Mouse (Mus musculus) heart, embryonic 15.5 days (tissue): ENCODE measurements around the gene Ticam1. TPM values are rescaled to one million over a fixed set of nuclear protein-coding genes. Genes with fewer than 3 reads are reported as not detected.
A peak's percentile ranks its signal among the peaks of the same experiment; 100 is the strongest.

ENCODE experiments used
- ATAC-seq: fragments of 200-750 bp; cut with Nextera tagmentation; replicated peaks from 2 replicates; pipeline ENCODE4 v1.8.0; 2017; ENCODE audit warnings: low read depth, moderate TSS enrichment; ENCODE audit not compliant: insufficient number of reproducible peaks, insufficient read depth, low FRiP score
- H3K27ac ChIP-seq: fragments of 300-500 bp; sonication (generic); 2 replicates; pipeline ENCODE4 v1.5.1; 2015; ENCODE audit warnings: mild to moderate bottlenecking, inconsistent platforms
- H3K27me3 ChIP-seq: fragments of 300-500 bp; sonication (generic); 2 replicates; pipeline ENCODE4 v1.6.1; 2015; ENCODE audit warnings: inconsistent platforms
- H3K36me3 ChIP-seq: fragments of 300-500 bp; sonication (generic); 2 replicates; pipeline ENCODE4 v1.6.1; 2015; ENCODE audit warnings: mild to moderate bottlenecking, inconsistent platforms
- H3K4me1 ChIP-seq: fragments of 300-500 bp; sonication (generic); replicated peaks from 2 replicates; pipeline ENCODE4 v1.6.1; 2015; ENCODE audit warnings: inconsistent platforms
- H3K4me2 ChIP-seq: fragments of 300-500 bp; sonication (generic); 2 replicates; pipeline ENCODE4 v1.6.1; 2015; ENCODE audit warnings: inconsistent platforms, mild to moderate bottlenecking, moderate library complexity
- H3K4me3 ChIP-seq: fragments of 300-500 bp; sonication (generic); 2 replicates; pipeline ENCODE4 v1.5.1; 2015; ENCODE audit warnings: mild to moderate bottlenecking, inconsistent platforms
- H3K9ac ChIP-seq: fragments of 300-500 bp; sonication (generic); 2 replicates; pipeline ENCODE4 v1.6.1; 2015; ENCODE audit warnings: mild to moderate bottlenecking, inconsistent platforms
- H3K9me3 ChIP-seq: fragments of 300-500 bp; sonication (generic); replicated peaks from 2 replicates; pipeline ENCODE4 v1.6.1; 2016; ENCODE audit warnings: inconsistent platforms
- WGBS: fragments of 180-500 bp; shearing (Covaris S2); methylation state at CpG from one replicate; pipeline ENCODE4 v1.1.7; 2015; ENCODE audit warnings: mixed read lengths; 5-methylcytosine and 5-hydroxymethylcytosine counted together
- polyA plus RNA-seq: library from polyadenylated mRNA; unstranded; fragments of >200 nt; fragmentation: Nextera tagmentation; extraction: Ambion mirVana; gene quantifications from 2 replicates; pipeline ENCODE4 v1.2.1, GENCODE M21; 2015

The Ticam1 gene
- 6.9 and 8.3 TPM in 2 replicates for polyA plus RNA-seq

DNA sequence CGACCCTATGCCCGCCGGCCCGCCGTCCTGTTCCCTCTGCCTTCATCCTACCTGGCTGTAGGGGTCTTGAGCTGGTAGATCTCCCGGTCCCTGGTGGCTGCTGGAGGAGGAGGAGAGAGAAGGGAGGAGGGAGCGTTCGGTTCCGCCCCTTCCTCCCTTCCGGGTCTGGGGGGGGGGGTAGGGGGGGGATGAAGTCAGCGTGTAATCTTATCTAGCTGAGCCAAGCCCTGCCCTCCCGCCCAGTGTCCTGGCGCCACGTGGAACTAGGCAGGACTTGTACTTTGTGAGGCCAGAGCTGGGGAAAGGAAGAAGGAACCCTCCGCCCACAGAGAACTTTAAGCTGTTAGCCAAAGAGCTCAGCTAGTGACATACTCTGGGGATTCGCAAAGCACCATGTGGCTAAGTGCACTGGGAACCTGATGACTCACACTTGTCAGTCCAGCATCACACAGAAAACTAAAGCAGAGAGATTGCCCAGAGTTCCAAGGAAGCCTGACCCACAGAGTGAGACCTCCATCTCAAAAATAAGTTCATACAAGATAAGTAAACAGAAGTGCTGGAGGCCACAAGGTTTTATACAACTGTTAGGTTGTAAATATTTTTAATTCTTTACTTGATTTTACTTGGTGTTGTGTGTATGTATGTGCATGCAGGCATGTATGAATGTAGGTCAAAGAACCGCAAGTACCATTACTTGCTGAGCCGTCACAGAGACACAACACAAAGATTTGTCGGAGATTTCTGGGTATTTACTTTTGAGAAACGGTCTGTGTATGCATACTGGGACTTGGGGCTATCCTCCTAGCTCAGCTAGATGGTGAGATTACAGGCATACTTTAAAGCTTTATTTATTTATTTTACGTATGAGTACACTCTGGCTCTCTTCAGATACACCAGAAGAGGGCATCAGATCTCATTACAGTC lies at the start of gene Ticam1:
TSS of gene Ticam1 (minus strand) at position 144 of the 924 bp plus-strand sequence.
- H3K9ac ChIP-seq: peak within 1 kb of the TSS; percentile 78
- peak within 1 kb of the TSS; percentile 69 for H3K4me3 ChIP-seq
- peaks cover 32% of the 10 kb centered on the region for H3K36me3 ChIP-seq
- H3K27me3 ChIP-seq: no peaks in the 10 kb centered on the region
- H3K4me1 ChIP-seq: peaks cover 35% of the 10 kb centered on the region
- peak; percentile 93 for ATAC-seq
- no peaks in the 10 kb centered on the region for H3K9me3 ChIP-seq
- H3K4me2 ChIP-seq: peak within 1 kb of the TSS; percentile 67
- peak within 1 kb of the TSS; percentile 95 for H3K27ac ChIP-seq
- WGBS: 3% methylated on average over 21 of the region's 21 CpGs

- H3K4me2 ChIP-seq: peak within 1 kb of the TSS; percentile 88
- H3K9me3 ChIP-seq: no peaks in the 10 kb centered on the region
- H3K4me3 ChIP-seq: peak within 1 kb of the TSS; percentile 85
- H3K36me3 ChIP-seq: peaks cover 17% of the 10 kb centered on the region
- no peaks in the 10 kb centered on the region for H3K27me3 ChIP-seq
- ATAC-seq: peak; percentile 98
- peak within 1 kb of the TSS; percentile 94 for H3K9ac ChIP-seq
- peaks cover 39% of the 10 kb centered on the region for H3K4me1 ChIP-seq
- under 1% methylated on average over 57 of the region's 57 CpGs for WGBS
- H3K27ac ChIP-seq: peak within 1 kb of the TSS; percentile 96
Observed at GRCm38 (mm10) chr17:56325450-56326152, 49.0 kb upstream of the Ticam1 start, which contains the start of gene Kdm4b. Kdm4b (plus strand) TSS chr17:56326062.

- 79% methylated on average over 3 of the region's 3 CpGs for WGBS
- Histone ChIP-seq H3K9ac (no peak overlapping the region), H3K9me3 (no peaks in the 10 kb centered on the region), H3K27me3 (no peaks in the 10 kb centered on the region), H3K4me1 (peaks cover 30% of the 10 kb centered on the region), H3K27ac (no peak overlapping the region), H3K4me2 (no peak overlapping the region), H3K4me3 (no peak overlapping the region), H3K36me3 (peaks cover 27% of the 10 kb centered on the region)
- no peak for ATAC-seq
Observed at GRCm38 (mm10) chr17:56324419-56324818, 47.8 kb upstream of the Ticam1 start.

GRCm38 (mm10) chr17:56309191-56309945 lies 32.8 kb upstream of the Ticam1 start:
- ATAC-seq: no peak
- no peak overlapping the region for H3K27ac ChIP-seq
- H3K36me3 ChIP-seq: peaks cover 52% of the 10 kb centered on the region

DNA sequence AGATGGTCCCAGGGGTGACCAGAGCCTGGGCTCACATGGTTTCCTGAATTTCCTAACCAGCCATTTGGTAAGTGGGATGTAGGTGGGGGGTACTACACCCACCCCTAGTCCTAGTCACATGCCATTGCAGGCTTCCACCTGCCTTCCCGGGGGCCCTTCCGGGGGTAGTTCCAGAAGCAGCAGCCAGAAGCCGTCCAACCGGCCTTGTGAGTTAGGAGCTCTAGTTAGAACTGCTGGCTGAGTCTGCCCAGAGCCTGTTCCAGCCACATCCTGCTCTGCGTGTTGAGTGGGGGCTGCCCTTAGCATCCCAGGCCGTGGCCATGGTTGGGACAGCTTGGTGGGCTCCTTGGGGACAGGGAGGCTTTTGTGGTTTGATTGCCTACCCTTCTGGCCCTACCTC lies 31.5 kb upstream of the Ticam1 start:
- H3K4me1 ChIP-seq: peaks cover 32% of the 10 kb centered on the region
- H3K27ac ChIP-seq: no peak overlapping the region
- no peaks in the 10 kb centered on the region for H3K9me3 ChIP-seq
- H3K36me3 ChIP-seq: peaks cover 47% of the 10 kb centered on the region
- no peak overlapping the region for H3K4me2 ChIP-seq
- WGBS: 68% methylated on average over 6 of the region's 6 CpGs
- no peak overlapping the region for H3K9ac ChIP-seq
- H3K4me3 ChIP-seq: no peak overlapping the region
- ATAC-seq: no peak
- H3K27me3 ChIP-seq: no peaks in the 10 kb centered on the region

More at GRCm38 (mm10) chr17:56309191-56309945, 32.8 kb upstream of the Ticam1 start:
- no peaks in the 10 kb centered on the region for H3K9me3 ChIP-seq
- H3K9ac ChIP-seq: no peak overlapping the region
- peaks cover 25% of the 10 kb centered on the region for H3K4me1 ChIP-seq
- WGBS: 87% methylated on average over 15 of the region's 15 CpGs
- no peaks in the 10 kb centered on the region for H3K27me3 ChIP-seq
- H3K4me2 ChIP-seq: no peak overlapping the region
- no peak overlapping the region for H3K4me3 ChIP-seq

- Histone ChIP-seq H3K36me3 (peaks cover 26% of the 10 kb centered on the region), H3K27ac (no peak overlapping the region), H3K9ac (peak overlapping the region; percentile 70; the same call in 1 of the 2 replicates), H3K9me3 (no peaks in the 10 kb centered on the region), H3K4me3 (peak overlapping the region; percentile 86), H3K27me3 (no peaks in the 10 kb centered on the region), H3K4me1 (peaks cover 43% of the 10 kb centered on the region), H3K4me2 (peak overlapping the region; percentile 100)
- 58% methylated on average over 8 of the region's 8 CpGs for WGBS
- ATAC-seq: no peak
Observed at GRCm38 (mm10) chr17:56305826-56306225, 29.2 kb upstream of the Ticam1 start.

- Histone ChIP-seq H3K4me2 (peak overlapping the region; percentile 100), H3K9me3 (no peaks in the 10 kb centered on the region), H3K4me1 (peaks cover 43% of the 10 kb centered on the region), H3K27me3 (no peaks in the 10 kb centered on the region), H3K27ac (no peak overlapping the region), H3K9ac (peak overlapping the region; percentile 70), H3K4me3 (peak overlapping the region; percentile 86), H3K36me3 (peaks cover 20% of the 10 kb centered on the region)
- no peak for ATAC-seq
- 30% methylated on average over 9 of the region's 9 CpGs for WGBS
Observed at GRCm38 (mm10) chr17:56305156-56305555, 28.6 kb upstream of the Ticam1 start.

- peak overlapping the region; percentile 70 for H3K9ac ChIP-seq
- H3K4me2 ChIP-seq: peak overlapping the region; percentile 100
- no peaks in the 10 kb centered on the region for H3K27me3 ChIP-seq
- WGBS: 21% methylated on average over 11 of the region's 11 CpGs
- H3K36me3 ChIP-seq: peaks cover 16% of the 10 kb centered on the region
- no peak for ATAC-seq
- no peak overlapping the region for H3K27ac ChIP-seq
- H3K4me3 ChIP-seq: peak overlapping the region; percentile 86
- H3K4me1 ChIP-seq: peaks cover 43% of the 10 kb centered on the region
- H3K9me3 ChIP-seq: no peaks in the 10 kb centered on the region
Observed at GRCm38 (mm10) chr17:56304718-56305117, 28.1 kb upstream of the Ticam1 start.

GRCm38 (mm10) chr17:56303847-56304586 lies 27.4 kb upstream of the Ticam1 start:
- peaks cover 43% of the 10 kb centered on the region for H3K4me1 ChIP-seq
- no peaks in the 10 kb centered on the region for H3K27me3 ChIP-seq
- H3K9ac ChIP-seq: peak overlapping the region; percentile 70
- under 1% methylated on average over 68 of the region's 68 CpGs for WGBS
- H3K36me3 ChIP-seq: peaks cover 9% of the 10 kb centered on the region; the same call in 1 of the 2 replicates
- H3K4me3 ChIP-seq: peak overlapping the region; percentile 86
- peak; percentile 90 for ATAC-seq
- H3K4me2 ChIP-seq: peak overlapping the region; percentile 100
- H3K9me3 ChIP-seq: no peaks in the 10 kb centered on the region
- peak overlapping the region; percentile 84 for H3K27ac ChIP-seq

DNA sequence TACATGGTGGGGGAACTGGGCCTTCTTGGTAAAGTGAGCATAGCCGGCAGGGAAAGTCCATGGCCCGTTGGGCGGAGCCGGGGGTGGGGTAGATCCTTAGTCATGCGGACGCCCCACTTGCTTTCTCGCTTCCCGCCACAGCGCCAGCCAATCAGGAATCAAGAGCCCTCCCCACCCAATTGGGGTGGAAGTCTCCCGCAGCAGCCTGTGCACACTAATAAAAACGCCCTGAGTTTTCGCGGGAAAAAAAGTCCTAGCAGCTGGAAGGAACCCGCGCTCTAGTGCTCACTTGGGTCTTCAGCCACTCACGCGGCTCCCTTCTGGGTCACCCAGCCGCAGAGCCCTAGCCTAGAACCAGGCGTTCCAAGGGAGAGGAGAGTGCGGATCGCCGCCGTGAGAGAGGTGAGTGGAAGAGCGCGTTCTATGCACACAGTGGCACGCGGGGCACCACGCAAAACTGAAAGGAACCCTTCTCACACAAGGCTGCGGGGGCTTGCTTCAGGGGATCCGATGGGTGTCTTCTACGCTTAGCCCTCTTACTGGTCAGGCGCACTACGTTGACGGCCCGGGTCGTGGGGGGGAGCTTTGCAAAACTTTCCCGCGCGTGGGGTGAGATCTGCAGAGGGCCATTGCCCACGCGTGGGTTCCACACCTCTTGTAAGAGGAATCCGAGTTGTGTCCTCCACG lies 26.7 kb upstream of the Ticam1 start, which contains the start of gene Uhrf1:
TSS of gene Uhrf1 (plus strand) at position 162 of the 687 bp plus-strand sequence.
- Histone ChIP-seq H3K36me3 (peaks cover 3% of the 10 kb centered on the region; the same call in 1 of the 2 replicates), H3K27ac (peak within 1 kb of the TSS; percentile 84), H3K9me3 (no peaks in the 10 kb centered on the region), H3K27me3 (no peaks in the 10 kb centered on the region), H3K4me1 (peaks cover 43% of the 10 kb centered on the region), H3K4me2 (peak within 1 kb of the TSS; percentile 100), H3K9ac (peak within 1 kb of the TSS; percentile 70), H3K4me3 (peak within 1 kb of the TSS; percentile 86)
- under 1% methylated on average over 43 of the region's 43 CpGs for WGBS
- ATAC-seq: peak; percentile 75
